Comparison of ENCODE assay signal across 8 mouse cellular contexts in the genomic region with DNA sequence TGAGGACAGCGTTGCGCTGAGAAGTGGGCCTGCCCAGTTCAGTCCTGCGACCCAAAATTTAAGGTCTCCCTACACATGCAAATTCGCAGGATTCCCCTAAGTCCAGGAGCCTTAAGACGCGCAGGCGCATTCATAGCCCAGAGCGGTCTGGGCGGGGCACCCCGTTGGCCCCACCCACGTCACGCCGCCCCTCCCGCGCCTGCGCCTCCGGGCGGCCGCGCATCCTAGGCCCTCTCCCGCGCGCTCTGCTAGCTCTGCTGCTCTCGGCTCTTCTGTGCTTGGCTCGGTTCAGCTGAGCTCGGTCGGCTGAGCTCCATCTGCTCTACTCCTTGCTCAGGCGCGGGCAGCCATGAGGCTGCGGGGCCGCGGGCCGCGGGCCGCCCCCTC. TPM values are rescaled to one million over a fixed set of nuclear protein-coding genes. Genes with fewer than 3 reads are reported as not detected.
A peak's percentile ranks its signal among the peaks of the same experiment; 100 is the strongest.
DNase-seq lines count a peak whose midpoint lies in the region; ATAC-seq and TF ChIP-seq lines count a peak whose summit lies in the region.

A gene (plus strand): TSS at position 164 of the 387 bp plus-strand sequence.

- H3K36me3 ChIP-seq in hindbrain, embryonic 16.5 days (ENCODE audit: control insufficient read depth, insufficient read depth, low read length) = no peaks in the 10 kb centered on the region

- no peaks in the 10 kb centered on the region for H3K27me3 ChIP-seq in hindbrain, embryonic 16.5 days (replicated peaks; ENCODE audit: control insufficient read depth, insufficient read depth, low read length)

- peaks cover 25% of the 10 kb centered on the region for H3K4me1 ChIP-seq in hindbrain, embryonic 16.5 days (ENCODE audit: control insufficient read depth, insufficient read depth, low read depth, low read length)

- H3K27ac ChIP-seq in gastrocnemius, adult 2 months = peak within 1 kb of the TSS; percentile 87
- H3K27ac ChIP-seq in hindbrain, embryonic 16.5 days (ENCODE audit: low read depth, low read length) = peak within 1 kb of the TSS; percentile 97

- H3K9me3 ChIP-seq in hindbrain, embryonic 16.5 days (ENCODE audit: control insufficient read depth, low read length) = no peaks in the 10 kb centered on the region

- intact Hi-C loops in gastrocnemius, adult 2 months (cut with DNase I) = no loop called here

- under 1% methylated on average over 34 of the region's 35 CpGs for WGBS in hindbrain, embryonic 16.5 days

- H3K4me2 ChIP-seq in hindbrain, embryonic 16.5 days (ENCODE audit: low read length) = peak within 1 kb of the TSS; percentile 80

- peak; percentile 50 for ATAC-seq in activated CD4-positive, CD25-positive, alpha-beta regulatory T cell, adult 4 months
- peak; percentile 78 for ATAC-seq in common myeloid progenitor, adult 5-6 weeks (replicated peaks; ENCODE audit: low read depth, poor library complexity, severe bottlenecking)
- peak; percentile 97 for ATAC-seq in hindbrain, embryonic 16.5 days

- H3K4me3 ChIP-seq in gastrocnemius, adult 2 months = peak within 1 kb of the TSS; percentile 84
- peak within 1 kb of the TSS; percentile 95 for H3K4me3 ChIP-seq in hindbrain, embryonic 16.5 days (ENCODE audit: low read length)

- TF ChIP-seq CTCF in gastrocnemius, adult 2 months (IDR thresholded peaks at IDR 0.05) = no peak

- peak within 1 kb of the TSS; percentile 98 for H3K9ac ChIP-seq in hindbrain, embryonic 16.5 days (ENCODE audit: low read depth, low read length)

- DNase-seq in gastrocnemius, adult 2 months = peak; percentile 92
- DNase-seq in left cerebral cortex, adult 18-20 months (ENCODE audit: low spot score in 2 of 2) = peak; percentile 88 to 92
- peak; percentile 93 for DNase-seq in lung, postnatal 4 days
- DNase-seq in retina, postnatal 1 day = peak; percentile 93
- DNase-seq in thymus, postnatal 4 days = peak; percentile 94

RNA-seq across cellular contexts. Expression of the gene that starts here (rescaled TPM):
- 10 to 100 TPM; 22.3 to 28.0 TPM for polyA plus RNA-seq in activated CD4-positive, CD25-positive, alpha-beta regulatory T cell, adult 4 months (2017; shearing (Covaris generic))
- total RNA-seq in common myeloid progenitor, adult 5-6 weeks (2017) = 14.2 and 18.7 TPM in 2 replicates
- 1 to 10 TPM; 3.5 to 3.6 TPM for total RNA-seq in gastrocnemius, adult 2 months (2021)
- polyA plus RNA-seq in hindbrain, embryonic 16.5 days (2015; fragmentation: Nextera tagmentation; extraction: Ambion mirVana) = 71.6 and 72.9 TPM in 2 replicates
- 10 to 100 TPM; 45.9 to 48.0 TPM for total RNA-seq in left cerebral cortex, adult 18-20 months (2021)

Comparison
In these comparisons a context has a peak if more than half of its experiments do, and no peak if none do; other contexts are left out.
1. Peak in every context shown above with its lines: DNase-seq, ATAC-seq, H3K4me3 ChIP-seq and H3K27ac ChIP-seq.